Mouse (Mus musculus) E14TG2a.4 (cell line): ENCODE results near the gene Zfp36l2.

Experiments used
- H3K27me3 ChIP-seq: 2 replicates; pipeline ENCODE4 v1.6.1; 2014; ENCODE audit warnings: low read length, control low read depth; ENCODE audit not compliant: insufficient read depth
- H3K36me3 ChIP-seq: 2 replicates; pipeline ENCODE4 v1.6.1; 2014; ENCODE audit warnings: low read length, control low read depth; ENCODE audit not compliant: insufficient read depth
- H3K4me1 ChIP-seq: replicated peaks from 2 replicates; pipeline ENCODE4 v1.6.1; 2014; ENCODE audit warnings: low read depth, low read length, control low read depth
- H3K4me3 ChIP-seq: replicated peaks from 2 replicates; pipeline ENCODE4 v1.5.1; 2014; ENCODE audit warnings: mild to moderate bottlenecking, low read length
- H3K9me3 ChIP-seq: 2 replicates; pipeline ENCODE4 v1.6.1; 2014; ENCODE audit warnings: low read length, control low read depth
- CTCF ChIP-seq: conservative IDR thresholded peaks from 2 replicates; pipeline ENCODE4 v1.5.1; 2014; ENCODE audit warnings: low read length
- NANOG ChIP-seq: IDR thresholded peaks from 2 replicates; pipeline ENCODE4 v1.6.1; 2014; ENCODE audit warnings: borderline replicate concordance, low read length, mixed read lengths
- POU5F1 ChIP-seq: IDR thresholded peaks from 2 replicates; pipeline ENCODE4 v1.6.1; 2014; ENCODE audit warnings: low read length, borderline replicate concordance

The Zfp36l2 gene

DNA sequence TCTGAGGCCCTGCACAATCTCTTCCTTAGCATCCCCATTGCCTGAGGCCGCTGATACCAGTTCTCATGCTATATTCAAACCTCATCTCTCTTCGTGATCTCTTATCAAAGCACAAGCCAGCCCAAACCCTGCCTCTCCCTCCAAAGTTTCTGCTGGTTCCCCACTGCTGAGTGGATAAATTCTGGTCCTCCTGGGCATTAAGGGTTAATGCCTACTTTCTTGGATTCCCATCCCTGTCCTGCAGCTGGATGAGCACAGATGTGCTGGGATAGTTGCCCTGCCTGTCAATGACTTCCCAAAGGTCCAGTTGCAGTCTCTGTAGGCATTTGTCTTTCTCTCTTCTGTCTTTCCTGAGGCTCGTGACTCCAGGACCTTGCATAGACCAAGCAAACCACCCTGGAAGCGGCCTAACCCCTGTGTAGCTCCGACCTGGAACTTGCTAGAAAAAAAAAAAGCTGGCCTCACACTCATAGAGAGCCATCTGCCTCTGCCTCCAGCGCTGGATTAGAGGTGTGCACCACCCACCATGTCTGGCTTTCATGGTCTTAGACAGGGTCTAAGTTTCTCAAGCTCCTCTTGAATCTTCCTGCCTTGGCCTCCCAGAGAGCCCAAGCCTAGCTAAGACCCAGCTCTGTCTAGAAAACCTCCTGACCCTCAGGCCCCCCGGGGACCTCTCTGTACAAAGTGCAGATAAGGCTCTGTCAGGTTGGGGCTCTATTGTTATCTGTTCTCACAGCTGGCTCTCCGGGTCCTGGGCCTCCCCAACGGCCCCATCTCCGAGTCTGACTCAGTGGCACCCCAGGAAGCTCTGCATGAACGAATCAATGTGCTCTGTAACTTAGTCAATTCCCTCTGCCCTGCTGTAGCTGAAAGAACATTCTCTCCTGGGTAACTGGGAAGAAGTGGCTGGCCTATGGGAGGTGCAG is 40.3 kb downstream of the Zfp36l2 start:
- Histone ChIP-seq H3K4me3 (no peak overlapping the region), H3K36me3 (no peaks in the 10 kb centered on the region), H3K4me1 (peaks cover 76% of the 10 kb centered on the region), H3K9me3 (no peaks in the 10 kb centered on the region), H3K27me3 (peaks cover 59% of the 10 kb centered on the region)
- TF ChIP-seq CTCF (no peak), NANOG (no peak), POU5F1 (no peak)

DNA sequence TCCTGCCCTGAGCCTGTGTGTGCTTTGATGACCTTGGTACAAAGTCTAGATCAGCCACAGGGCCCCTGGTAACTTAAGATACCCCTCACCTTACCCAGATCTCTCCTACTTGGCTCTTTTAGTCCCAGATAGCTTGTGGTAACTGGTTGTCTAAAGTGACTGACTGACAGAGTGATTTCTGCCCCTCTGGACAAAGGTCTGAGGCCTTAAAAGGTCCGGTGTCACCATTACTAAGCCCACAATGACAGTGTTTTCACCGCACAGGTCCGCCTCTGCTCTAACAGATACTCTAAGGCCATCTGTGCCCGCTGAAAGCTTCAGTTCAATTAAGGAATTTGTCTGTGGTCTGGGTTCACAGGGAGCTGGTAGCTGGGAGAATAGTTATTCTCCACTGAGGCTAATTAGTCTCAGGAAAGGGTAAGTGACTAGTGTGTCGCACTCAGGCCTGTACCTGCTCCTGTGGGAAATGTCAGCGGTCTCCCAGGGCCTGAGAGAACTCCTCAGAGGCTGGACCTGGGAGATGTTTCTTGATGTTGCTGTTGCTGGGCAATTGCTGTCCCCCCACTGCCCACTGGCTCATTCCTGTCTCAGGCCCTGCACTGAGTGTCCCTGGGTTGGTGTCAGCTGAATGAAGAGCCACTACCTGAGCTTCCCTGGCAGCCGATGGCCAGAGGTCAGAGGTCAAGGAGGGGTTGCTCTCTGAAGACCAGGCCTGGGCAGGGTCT is 41.1 kb downstream of the Zfp36l2 start:
- Histone ChIP-seq H3K36me3 (no peaks in the 10 kb centered on the region), H3K4me1 (peaks cover 72% of the 10 kb centered on the region), H3K27me3 (peaks cover 52% of the 10 kb centered on the region), H3K9me3 (no peaks in the 10 kb centered on the region), H3K4me3 (no peak overlapping the region)
- TF ChIP-seq POU5F1 (no peak), CTCF (no peak), NANOG (no peak)

DNA sequence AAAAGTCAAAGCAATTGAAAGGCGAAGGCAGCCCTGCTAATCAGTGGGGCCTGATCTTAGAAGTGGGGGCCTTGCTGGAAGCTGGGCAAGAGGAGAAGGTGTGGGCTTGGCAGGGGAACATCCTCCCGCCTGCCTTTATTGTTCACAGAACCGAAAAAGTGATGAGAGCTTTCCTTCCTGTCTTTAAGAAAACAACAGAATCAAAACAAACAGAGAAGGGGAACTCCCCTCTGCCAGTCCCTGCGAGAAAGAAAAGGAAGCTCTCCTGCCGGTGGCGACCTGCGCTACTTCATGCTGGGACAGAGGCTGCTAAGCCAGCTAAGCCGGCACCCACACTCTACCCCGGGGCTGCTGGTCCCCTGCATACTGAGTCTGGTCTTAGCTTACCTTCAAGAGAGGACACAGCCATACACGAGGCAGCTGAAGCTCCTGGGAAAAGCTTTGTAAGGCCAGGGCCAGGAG is 41.9 kb downstream of the Zfp36l2 start:
- no peak for TF ChIP-seq POU5F1
- no peak for TF ChIP-seq NANOG
- no peak for TF ChIP-seq CTCF
- H3K4me3 ChIP-seq = no peak overlapping the region

DNA sequence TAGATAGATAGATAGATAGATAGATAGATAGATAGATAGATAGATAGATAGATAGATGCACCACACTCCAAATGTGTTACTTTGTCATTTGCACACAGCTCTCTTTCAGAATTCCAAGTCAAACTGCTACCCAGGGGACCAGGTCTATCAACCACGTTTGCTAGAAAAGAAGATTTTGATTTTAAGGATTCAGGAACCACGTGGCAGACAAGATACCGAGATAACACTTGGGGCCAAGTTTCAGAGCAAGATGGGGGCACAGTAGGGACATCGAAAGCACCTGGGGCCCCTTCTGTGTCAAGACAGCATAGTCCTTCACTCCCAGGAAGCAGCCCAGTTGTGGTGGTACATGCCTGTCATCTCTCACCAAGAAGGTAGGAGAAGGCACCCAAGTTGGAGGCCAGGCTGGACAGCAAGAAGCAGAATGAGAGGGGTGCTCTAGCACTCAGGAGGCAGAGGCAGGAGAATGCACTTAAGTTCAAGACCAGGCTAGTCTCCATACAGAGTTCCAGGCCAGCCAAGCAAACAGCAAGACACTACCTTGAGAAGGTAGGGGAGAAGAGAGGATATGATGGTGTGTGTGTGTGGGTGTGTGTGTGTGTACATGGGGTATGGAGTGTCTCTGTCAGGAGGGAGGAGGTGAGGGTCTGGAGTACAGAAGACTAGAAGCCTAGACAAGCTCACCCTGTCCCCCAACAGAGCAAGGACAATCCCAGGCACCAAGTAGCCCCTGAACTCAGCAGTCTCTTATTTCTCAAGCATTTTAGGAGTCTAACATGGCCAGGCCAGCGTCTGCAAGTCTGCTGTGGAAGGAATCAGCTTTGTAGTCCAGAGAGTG is 42.8 kb downstream of the Zfp36l2 start:
- H3K36me3 ChIP-seq = no peaks in the 10 kb centered on the region
- TF ChIP-seq CTCF (no peak), POU5F1 (no peak), NANOG (no peak)
- H3K9me3 ChIP-seq = no peaks in the 10 kb centered on the region
- H3K27me3 ChIP-seq = peaks cover 40% of the 10 kb centered on the region
- H3K4me1 ChIP-seq = peaks cover 79% of the 10 kb centered on the region
- H3K4me3 ChIP-seq = no peak overlapping the region

More for the DNA sequence above, 41.9 kb downstream of the Zfp36l2 start:
- Histone ChIP-seq H3K4me1 (peaks cover 75% of the 10 kb centered on the region), H3K27me3 (peaks cover 47% of the 10 kb centered on the region), H3K9me3 (no peaks in the 10 kb centered on the region), H3K36me3 (no peaks in the 10 kb centered on the region)

DNA sequence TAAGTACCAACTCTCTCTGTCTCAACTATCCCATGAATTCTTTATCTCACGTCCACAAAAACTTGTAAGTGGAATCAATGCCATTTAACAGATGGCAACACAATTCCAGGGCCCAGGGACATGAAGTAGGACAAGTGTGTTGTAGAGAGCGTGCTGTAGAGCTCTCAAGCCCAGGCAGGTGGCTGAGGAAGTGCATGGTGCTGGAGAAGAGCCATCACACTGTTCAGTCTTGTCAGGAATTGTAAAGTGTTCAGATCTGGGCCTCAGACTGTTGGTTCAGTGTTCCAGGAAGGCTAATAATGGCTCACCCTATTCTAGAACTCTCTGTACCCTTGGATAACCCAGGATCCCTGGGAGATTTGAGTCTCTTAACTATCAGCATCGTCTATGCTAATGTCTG is 43.6 kb downstream of the Zfp36l2 start:
- Histone ChIP-seq H3K9me3 (no peaks in the 10 kb centered on the region), H3K36me3 (no peaks in the 10 kb centered on the region), H3K4me3 (no peak overlapping the region), H3K27me3 (peaks cover 40% of the 10 kb centered on the region), H3K4me1 (peaks cover 72% of the 10 kb centered on the region)
- TF ChIP-seq POU5F1 (no peak), CTCF (no peak), NANOG (no peak)

DNA sequence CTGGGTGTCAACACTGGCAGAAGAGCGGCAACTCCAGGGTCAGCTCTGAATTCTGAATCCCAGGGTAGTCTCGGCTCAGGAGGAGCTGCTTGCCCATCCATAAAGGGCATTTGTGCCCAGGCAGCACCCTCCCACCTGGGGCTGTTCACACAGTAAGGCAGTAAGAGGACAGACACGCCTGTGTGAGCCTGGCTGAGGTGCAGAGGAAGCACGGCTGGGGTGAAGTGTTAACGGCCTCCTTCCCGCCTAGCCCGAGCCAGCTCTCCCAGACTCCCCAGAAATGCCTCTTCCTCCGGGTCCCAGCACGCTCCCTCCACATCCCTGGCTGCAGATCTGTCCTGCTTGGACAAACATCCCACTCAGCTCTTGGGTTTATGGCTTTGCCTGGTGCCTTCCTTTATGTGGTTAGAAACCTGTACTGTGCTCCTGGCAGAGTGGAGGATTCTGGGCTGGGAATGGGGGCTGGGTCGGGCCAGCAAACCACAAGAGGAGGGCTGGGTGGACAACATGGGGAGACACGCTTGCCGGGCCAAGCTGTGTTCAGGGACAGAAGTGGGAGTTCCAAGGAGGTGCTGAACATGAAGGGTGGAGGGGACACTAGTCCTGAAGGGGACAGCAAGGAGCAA is 44.4 kb downstream of the Zfp36l2 start:
- Histone ChIP-seq H3K36me3 (no peaks in the 10 kb centered on the region), H3K4me1 (peaks cover 64% of the 10 kb centered on the region), H3K9me3 (no peaks in the 10 kb centered on the region), H3K27me3 (peaks cover 40% of the 10 kb centered on the region), H3K4me3 (no peak overlapping the region)
- TF ChIP-seq CTCF (no peak), NANOG (no peak), POU5F1 (no peak)

DNA sequence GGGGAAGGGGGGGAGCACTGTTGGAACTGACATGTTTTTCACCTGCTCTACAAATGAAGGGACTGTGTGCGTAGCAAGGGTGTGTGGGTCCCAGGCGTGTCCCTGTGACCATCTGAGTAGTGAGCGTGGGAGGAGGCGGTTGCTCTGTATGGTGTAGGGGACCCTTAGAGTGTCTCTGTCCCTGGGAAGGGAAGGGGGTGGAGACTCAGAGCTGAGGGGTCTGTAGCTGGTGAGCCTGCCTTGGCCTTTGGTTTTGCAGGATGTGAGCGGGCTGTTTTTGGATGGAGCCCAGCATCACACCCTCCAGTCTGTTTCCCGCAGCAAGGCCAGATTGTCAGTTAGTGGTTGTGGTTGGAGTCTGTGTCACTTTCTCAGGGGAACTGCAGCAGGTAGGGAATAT is 46.1 kb downstream of the Zfp36l2 start:
- Histone ChIP-seq H3K27me3 (peaks cover 44% of the 10 kb centered on the region), H3K4me3 (no peak overlapping the region), H3K4me1 (peaks cover 51% of the 10 kb centered on the region), H3K9me3 (no peaks in the 10 kb centered on the region), H3K36me3 (no peaks in the 10 kb centered on the region)
- TF ChIP-seq POU5F1 (no peak), NANOG (no peak), CTCF (no peak)

DNA sequence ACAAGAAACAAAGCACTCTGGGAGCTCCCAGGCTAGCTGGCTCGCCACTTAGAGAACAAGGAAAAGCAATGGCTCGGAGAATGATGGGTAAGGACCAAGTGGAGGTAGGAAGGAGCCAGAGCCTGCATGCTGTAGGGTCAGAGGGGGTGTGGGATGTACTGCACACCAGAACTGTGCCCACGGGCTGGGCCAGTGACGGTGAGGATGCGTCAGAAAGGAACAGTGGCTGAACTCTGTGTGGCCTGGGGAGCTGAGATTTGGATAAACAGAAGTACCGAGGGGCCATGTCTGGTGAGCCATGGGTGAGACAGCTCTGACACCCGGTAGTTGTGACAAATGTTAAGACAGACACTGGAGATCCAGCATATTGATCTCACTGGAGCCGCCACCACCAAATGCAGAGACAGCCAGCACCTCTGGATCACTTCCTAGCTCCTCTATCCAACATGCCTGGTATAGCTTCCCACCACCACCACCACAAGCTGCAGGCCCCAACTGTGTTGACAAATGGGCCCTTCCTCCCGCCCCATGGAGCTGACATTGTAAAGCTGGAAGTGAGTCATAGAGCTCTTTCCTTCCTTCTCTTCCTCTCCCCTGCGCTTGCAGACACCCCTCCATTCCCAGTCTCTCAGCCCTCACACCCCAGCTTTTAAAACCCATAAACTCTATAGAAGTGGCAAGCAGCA is 46.8 kb downstream of the Zfp36l2 start:
- no peaks in the 10 kb centered on the region for H3K36me3 ChIP-seq
- peak overlapping the region; percentile 45 for H3K4me3 ChIP-seq
- no peaks in the 10 kb centered on the region for H3K9me3 ChIP-seq
- TF ChIP-seq CTCF (no peak), POU5F1 (no peak), NANOG (no peak)
- H3K4me1 ChIP-seq = peaks cover 44% of the 10 kb centered on the region
- peaks cover 44% of the 10 kb centered on the region for H3K27me3 ChIP-seq
